Mouse (Mus musculus): ENCODE data around the gene Rtp2.

Rtp2 gene

GRCm38 (mm10) chr16:23932294-23932693, at the start of gene Rtp2:
Gene Rtp2 (minus strand): TSS chr16:23932394.
- DNase-seq (ENCODE audit: low read depth in 1 of 2, low spot score in 2 of 2) = no peak

- DNase-seq (ENCODE audit: low read depth in 1 of 2, low spot score in 2 of 2) = no peak
Measured at GRCm38 (mm10) chr16:23980991-23981720, 49.0 kb upstream of the Rtp2 start.

GRCm38 (mm10) chr16:23980201-23980870, 48.1 kb upstream of the Rtp2 start:
- no peak for DNase-seq (ENCODE audit: low read depth in 1 of 2, low spot score in 2 of 2)

- DNase-seq (ENCODE audit: low read depth in 1 of 2, low spot score in 2 of 2) = no peak
Measured at GRCm38 (mm10) chr16:23979446-23979845, 47.3 kb upstream of the Rtp2 start.

- no peak for DNase-seq (ENCODE audit: low read depth in 1 of 2, low spot score in 2 of 2)
Measured at GRCm38 (mm10) chr16:23978495-23978894, 46.3 kb upstream of the Rtp2 start.

- no peak for DNase-seq (ENCODE audit: low read depth in 1 of 2, low spot score in 2 of 2)
Measured at GRCm38 (mm10) chr16:23977732-23978131, 45.5 kb upstream of the Rtp2 start.

GRCm38 (mm10) chr16:23976196-23976595, 44.0 kb upstream of the Rtp2 start:
- DNase-seq (ENCODE audit: low read depth in 1 of 2, low spot score in 2 of 2) = no peak

GRCm38 (mm10) chr16:23973635-23974367, 41.6 kb upstream of the Rtp2 start:
- DNase-seq (ENCODE audit: low read depth in 1 of 2, low spot score in 2 of 2) = no peak

GRCm38 (mm10) chr16:23972901-23973300, 40.7 kb upstream of the Rtp2 start:
- DNase-seq (ENCODE audit: low read depth in 1 of 2, low spot score in 2 of 2) = no peak

- DNase-seq (ENCODE audit: low read depth in 1 of 2, low spot score in 2 of 2) = no peak
Measured at GRCm38 (mm10) chr16:23972126-23972740, 40.0 kb upstream of the Rtp2 start.

GRCm38 (mm10) chr16:23969919-23970318, 37.7 kb upstream of the Rtp2 start:
- no peak for DNase-seq (ENCODE audit: low read depth in 1 of 2, low spot score in 2 of 2)

GRCm38 (mm10) chr16:23968888-23969287, 36.7 kb upstream of the Rtp2 start:
- DNase-seq (ENCODE audit: low read depth in 1 of 2, low spot score in 2 of 2) = no peak

- DNase-seq (ENCODE audit: low read depth in 1 of 2, low spot score in 2 of 2) = no peak
Measured at GRCm38 (mm10) chr16:23967301-23967700, 35.1 kb upstream of the Rtp2 start.

- no peak for DNase-seq (ENCODE audit: low read depth in 1 of 2, low spot score in 2 of 2)
Measured at GRCm38 (mm10) chr16:23966066-23966465, 33.9 kb upstream of the Rtp2 start.

- no peak for DNase-seq (ENCODE audit: low read depth in 1 of 2, low spot score in 2 of 2)
Measured at GRCm38 (mm10) chr16:23964706-23965367, 32.6 kb upstream of the Rtp2 start.

- no peak for DNase-seq (ENCODE audit: low read depth in 1 of 2, low spot score in 2 of 2)
Measured at GRCm38 (mm10) chr16:23963896-23964668, 31.9 kb upstream of the Rtp2 start.

GRCm38 (mm10) chr16:23962401-23962800, 30.2 kb upstream of the Rtp2 start:
- no peak for DNase-seq (ENCODE audit: low read depth in 1 of 2, low spot score in 2 of 2)

- DNase-seq (ENCODE audit: low read depth in 1 of 2, low spot score in 2 of 2) = no peak
Measured at GRCm38 (mm10) chr16:23958938-23959337, 26.7 kb upstream of the Rtp2 start.

- DNase-seq (ENCODE audit: low read depth in 1 of 2, low spot score in 2 of 2) = no peak
Measured at GRCm38 (mm10) chr16:23953959-23954260, 21.7 kb upstream of the Rtp2 start.

- no peak for DNase-seq (ENCODE audit: low read depth in 1 of 2, low spot score in 2 of 2)
Measured at GRCm38 (mm10) chr16:23953189-23953958, 21.2 kb upstream of the Rtp2 start.

Data from monocyte, adult 2 months (primary cell).